Mouse (Mus musculus) cerebellum, adult 8-10 months (tissue): ENCODE measurements around the gene Islr.

ENCODE experiments used
- DNase-seq: peaks from one replicate; pipeline ENCODE4 v3.0.0; 2022

Islr gene

DNA sequence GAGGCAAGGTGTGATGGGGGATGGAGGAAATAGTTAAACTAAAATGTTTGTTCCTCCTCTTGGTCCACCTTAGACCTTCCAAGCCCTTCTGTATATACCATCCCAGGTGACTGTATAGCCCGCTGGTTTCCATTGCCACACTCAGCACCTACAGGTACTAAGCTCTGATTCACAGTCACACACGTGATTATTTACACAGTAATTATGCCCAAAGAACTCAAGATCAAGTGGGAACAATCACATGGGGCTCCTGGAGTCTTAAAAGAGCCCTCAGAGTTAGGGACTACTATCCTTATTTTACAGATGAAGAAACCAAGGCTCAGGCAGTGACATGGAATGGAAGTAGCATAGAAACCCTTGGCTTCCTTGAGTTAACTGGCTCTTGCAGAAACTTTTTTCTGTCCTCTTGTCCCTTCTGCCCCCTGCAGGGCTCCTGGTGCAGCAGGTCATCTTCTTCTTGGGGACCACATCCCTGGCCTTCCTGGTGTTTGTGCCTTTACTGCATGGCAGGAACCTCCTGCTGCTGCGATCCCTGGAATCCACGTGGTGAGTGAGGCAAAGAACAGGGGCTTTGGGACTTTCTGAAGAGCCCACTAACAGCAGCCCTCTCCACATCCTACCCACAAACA is 53.3 kb downstream of the Islr start:
- DNase-seq: no peak

DNA sequence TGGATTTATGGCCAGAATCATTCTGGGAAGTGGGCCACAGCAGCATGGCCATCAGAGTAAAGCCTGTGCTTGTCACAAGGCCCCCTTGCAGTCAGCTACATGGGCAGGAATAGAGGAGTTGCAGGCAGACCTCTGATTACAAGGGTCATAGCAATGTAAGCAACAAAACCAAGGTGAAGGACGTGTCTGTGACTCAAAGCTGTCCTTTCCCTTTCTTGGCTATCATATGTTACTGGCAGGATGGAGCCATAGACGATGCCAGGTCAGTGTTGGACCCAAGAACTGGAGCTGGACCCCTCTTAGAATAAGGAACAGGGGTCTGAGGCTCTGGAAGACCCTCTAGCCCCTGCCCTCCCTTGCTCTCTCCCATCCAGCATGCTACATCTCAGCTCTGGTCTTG is 55.3 kb downstream of the Islr start:
- DNase-seq: no peak

DNA sequence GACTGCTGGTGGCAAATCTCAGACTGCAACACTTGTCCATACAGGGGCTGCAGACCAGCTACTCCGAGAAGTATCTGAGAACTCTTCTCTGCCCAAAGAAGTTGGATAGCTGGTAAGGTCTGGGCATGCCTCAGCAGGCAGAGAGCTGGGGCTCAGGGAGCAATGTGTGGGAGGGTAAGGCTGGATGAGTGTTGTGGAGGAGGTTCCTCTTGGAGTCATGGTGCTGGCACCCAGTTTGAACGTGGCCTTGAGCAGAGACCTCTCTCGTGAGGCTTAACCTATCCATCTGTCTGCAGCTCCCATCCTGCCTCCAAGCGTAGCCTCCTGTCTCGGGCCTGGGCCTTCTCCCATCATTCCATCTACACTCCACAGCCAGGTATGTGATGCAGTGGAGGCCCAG is 58.7 kb downstream of the Islr start:
- DNase-seq: no peak

DNA sequence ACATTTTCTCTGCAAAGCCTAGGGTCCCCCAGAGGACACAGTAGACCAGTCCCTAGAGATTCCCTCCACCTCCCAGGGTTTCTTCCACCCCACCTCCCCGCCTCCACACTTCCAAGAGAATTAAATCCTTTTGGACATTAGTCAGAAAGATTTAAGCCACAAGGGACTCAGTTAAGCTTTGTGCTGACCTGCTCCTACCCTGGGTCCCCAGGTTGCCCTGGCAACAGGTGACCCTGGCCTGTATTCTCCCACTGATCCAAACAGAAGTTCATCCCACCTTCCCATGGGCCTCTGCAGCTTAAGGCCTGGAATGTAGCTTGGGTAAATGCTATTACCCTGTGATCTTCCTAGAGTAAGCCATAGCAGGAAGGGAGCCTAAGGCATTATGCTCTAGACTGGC is 59.4 kb downstream of the Islr start:
- no peak for DNase-seq

DNA sequence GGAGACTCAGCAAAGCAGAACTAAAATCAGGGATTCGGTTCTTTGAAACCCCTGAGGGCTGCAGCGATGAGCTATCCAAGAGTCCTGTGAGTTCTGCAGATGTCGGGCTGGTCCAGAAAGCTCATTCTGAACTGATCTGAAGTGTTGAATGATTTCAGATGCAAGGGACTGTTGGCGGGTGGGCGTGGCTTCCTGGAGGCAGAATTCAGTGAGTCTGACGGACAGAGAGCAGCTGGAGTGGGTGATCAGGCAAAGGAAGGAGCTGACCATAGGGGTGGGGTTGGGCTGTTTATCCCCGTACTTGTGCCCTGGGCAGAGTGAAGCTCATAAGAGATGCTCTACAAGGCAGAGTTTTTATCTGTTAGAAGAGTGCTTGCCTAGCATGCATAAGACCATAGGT is 60.7 kb downstream of the Islr start:
- no peak for DNase-seq

DNA sequence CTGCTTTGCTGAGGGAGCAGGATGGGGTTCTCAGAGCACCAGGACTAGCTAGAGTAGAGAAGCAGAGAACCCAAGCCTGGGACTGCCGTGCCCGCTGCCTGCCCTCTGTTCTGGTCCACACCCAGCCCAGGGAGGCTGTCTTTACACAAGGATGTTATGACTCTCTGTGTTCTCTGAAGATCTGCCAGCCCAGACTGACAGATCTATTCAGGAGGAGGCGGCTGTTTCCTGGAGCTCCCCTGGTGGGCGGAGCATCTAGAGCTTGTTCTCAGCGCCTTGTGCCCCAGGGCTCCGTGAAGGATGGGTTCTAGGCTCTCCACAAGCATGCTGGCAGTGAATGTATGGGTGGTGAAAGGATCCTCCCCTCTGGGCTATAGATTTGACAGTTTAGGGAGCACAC is 64.2 kb downstream of the Islr start:
- DNase-seq: no peak

DNA sequence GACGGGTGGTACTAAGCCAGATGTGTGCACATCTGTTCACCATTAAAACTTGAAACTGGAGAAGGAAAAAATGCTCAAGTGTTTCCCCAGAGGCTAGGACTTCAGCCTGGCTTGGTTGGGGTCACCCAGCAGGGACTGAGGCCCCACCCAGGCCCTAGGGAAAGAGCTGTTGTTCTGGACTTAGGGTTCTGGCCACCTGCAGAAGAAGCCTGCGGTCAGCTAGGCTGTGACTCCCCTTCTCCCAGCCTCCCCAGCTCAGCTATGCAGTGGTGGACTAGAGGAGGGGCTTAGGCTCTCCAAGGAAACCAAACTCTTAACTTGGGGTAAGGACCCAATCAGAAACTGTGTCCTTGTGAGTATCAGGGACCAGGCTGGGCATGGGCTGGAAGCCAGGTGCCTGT is 68.2 kb downstream of the Islr start:
- DNase-seq: no peak

DNA sequence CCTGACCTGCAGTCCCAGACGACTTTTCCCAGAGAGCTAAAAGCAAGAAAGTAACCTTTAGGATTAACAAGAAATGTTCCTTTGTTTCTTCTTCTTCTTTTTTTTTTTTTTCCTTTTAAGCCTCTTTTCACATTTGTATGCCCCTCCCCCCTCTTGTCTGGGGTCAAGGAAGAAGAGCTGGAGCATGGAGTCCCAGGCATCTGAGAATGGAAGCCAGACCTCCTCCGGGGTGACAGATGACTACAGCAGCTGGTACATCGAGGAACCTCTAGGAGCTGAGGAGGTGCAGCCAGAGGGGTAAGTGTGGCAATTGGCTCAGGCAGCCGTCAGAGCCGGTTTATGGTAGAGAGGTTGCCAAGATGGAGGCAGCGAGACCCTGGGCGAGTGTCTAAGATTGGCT is 69.2 kb downstream of the Islr start:
- peak; percentile 18 for DNase-seq

DNA sequence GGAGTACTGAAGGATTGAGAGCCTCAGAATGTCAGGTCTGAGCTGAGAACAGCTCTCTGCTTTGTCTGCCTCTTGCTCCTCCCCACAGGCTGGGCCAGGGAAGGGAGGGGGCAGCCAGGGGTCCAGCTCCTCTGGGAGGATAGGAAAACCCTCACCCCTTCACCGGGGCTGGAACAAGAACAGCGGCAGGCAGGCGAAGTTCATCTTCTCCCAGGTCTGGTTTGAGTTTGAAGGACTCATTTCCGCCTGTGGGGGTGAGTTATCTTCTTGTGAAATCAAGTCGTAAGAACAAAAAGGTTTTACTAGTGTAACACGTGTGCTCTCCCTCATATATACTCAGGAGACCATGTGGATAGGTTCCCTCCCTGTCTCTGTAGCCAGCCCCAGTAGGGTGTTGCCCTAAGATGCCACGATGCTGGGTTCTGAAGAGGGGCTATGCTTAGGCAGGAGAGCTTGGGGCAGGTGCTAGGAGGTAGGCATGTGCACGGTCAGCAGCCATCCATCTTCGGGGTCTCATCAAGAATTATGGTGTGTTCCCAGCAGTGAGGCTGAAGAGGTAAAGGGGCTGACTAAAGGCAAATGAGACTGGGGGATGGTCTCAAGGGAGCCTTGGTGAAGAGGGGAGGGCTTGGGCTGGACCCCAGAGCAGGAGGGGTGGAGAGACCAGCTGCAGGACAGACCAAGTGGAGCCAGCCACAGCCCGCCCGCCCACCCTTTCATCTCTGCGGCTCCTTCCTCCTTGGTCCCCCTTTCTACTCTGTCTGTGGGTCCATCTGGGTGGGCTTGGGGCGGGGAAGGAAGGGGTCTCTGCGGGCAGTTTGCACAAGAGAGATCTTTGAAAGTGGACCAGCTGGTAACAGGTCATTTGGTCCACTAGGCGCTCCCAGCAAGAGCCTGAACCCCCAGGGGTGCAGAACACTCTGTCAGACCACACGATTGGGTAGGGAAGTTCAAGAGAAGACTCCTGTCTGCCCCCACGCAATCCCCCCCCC is 69.9 kb downstream of the Islr start:
- no peak for DNase-seq

DNA sequence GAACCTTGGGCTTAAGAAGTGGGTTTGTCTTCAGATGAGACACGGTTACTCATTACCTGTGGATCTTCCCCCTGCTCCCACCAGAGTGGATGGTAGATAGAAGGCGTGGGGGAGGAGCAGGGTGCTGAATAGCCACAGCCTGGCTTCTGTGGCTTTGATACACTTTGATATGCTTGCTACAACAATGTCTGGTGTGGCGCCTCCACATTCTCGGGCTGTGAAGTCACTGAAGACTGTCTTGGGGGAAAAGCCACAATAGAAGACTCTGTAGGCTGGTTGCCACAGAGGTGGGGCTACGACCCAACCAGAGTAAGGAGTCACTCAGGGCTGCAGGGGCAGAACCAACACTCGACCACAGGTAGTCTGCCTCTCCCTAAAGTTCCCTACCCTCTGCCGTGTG is 72.4 kb downstream of the Islr start:
- DNase-seq: no peak

DNA sequence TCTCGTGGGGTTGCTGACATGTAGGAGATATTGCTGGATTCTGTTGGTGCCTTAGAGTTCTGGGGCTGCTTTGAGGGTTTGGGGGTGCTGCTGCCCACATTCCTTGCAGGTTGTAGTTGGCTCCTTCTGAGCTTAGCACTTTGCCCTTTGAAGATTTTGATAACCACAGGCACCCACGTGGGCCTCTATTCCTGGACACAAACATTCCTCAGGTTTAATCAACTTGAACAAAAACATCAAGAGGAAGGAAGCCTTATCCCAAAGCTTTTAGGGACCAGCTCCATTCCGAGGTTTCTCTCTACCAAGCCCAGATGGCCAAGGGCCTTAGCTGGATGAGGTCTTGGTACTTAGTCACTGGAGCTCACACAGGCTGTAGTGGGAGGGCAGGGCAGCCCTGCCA is 73.2 kb downstream of the Islr start:
- DNase-seq: no peak

DNA sequence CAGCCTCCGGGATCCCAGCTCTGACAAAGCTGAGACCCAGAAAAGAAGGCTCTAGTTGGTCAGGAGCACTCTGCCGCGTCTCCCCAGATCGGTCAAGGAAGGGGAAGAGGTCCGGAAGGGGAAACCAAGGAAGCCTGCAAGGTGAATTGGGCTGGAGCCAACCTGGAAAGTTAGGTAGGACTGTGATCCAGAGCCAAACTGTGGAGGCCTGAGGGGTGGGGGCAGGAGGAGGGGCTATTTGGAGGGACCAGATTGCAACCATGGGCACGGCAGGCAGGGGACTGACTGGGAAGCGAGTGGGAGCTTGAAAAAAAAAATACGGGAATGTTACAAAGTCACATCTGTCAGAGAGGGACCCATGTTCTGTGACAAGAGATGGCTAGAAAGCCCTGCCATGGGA is 74.6 kb downstream of the Islr start:
- DNase-seq: no peak

DNA sequence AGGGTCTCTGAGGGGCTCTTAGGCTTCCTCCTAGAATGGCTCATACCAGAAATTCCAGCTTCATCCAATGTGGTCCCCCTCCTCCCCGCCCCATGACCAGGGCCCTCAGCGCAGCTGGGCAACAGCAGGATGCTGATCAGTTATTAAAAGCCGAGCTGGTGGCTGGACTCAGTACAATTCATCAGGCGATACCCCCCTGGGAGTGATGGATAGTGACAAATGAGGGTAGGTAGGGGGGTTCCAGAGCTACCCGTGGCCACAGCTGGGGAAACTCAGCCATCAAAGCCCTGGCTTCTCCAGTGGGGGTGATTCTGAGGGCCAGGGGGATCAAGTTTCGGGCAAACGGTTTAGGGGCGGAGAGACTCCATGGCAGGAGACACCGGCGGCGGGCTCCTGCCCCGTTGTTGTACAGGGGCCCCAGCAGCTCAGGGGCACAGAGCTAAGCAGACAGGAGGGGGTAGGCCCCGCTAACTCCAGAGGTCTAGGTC is 75.1 kb downstream of the Islr start:
- DNase-seq: no peak

DNA sequence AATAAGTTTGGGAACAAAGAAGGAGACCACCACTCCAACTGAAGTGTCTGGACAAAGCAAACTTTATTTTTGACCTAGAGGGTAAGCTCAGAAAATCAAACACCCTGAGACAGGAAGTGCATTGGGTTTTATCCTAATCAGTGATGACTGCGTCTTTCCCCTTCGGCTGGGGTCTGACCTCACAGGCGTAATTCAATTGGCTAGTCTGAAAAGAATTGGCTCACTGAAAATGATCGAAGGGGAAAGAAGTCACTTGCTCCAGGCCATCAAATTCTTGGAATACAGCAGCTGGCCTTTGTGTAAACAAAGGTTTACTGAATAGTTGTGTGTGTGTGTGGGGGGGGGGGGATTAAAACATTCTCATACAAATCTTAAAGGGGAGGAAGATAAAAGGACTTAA is 78.3 kb downstream of the Islr start:
- DNase-seq: no peak

DNA sequence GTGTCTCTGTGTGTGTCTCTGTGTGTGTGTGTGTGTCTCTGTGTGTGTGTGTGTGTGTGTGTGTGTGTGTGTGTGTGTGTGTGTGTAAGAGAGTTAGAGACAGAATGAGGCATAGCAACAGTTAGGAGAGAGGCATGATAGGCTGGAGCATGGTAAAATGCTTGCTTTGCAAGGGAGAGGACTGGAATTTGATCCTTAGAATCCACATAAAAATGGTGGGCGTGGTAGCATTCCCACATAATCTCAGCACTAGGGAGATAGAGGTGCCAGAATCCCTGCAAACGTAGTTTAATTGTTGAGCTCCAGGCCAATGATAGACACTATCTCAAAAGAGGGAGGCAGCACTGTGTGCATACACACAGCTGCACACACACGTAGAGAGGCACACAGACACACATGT is 79.0 kb downstream of the Islr start:
- DNase-seq: no peak

DNA sequence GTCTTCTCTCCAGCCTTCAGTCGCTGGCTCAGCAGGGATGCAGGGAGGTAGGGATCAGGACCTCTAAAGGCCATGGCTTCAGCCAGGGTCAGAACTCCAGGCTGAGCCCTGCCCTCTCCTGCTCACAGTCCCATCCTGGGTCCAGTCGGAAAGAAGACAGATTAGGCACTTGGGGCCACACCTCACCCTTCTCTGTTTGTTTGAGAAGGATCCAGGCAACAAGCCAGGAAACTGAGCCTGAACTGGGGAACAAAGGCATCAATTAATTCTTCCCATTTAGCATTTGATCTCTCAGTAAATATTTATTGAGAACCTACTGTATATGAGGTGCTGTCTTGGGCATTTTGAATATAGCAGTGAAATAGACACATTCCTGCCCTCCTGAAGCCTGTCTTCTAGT is 85.4 kb downstream of the Islr start, which contains the start of gene Ccdc33:
Gene Ccdc33, minus strand, starts transcription at position 153 of the 400 bp plus-strand sequence.
- no peak for DNase-seq

DNA sequence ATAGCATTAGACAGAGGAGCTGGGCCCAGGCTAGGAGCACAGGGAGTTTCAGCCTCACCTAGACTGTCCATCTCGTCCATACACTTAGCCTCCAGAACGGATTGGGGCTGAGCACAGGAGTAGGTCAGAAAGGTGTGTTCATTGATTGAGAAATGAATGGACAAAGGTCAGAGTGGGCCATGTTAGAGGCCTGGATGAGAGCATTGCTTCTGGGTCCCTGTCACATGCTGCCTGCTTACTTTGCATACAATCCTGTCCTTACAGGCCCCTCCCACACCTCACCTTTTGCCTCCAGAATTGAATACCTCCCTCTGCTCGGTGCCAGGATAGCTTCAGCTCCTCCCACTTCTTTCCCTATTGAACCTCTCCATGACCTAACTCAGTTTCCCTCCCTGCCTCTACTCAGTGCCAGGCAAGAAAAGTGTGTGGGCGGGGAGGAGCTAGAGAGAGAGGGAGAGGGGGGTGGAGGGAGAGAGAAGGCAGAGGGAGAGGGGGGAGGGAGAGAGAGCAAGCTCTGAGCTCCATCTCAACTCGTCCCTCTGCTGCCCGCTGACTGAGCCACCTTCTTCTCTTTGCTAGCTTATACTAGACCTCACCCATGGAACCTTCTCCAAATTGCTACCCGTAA is 88.0 kb downstream of the Islr start:
- DNase-seq: no peak

DNA sequence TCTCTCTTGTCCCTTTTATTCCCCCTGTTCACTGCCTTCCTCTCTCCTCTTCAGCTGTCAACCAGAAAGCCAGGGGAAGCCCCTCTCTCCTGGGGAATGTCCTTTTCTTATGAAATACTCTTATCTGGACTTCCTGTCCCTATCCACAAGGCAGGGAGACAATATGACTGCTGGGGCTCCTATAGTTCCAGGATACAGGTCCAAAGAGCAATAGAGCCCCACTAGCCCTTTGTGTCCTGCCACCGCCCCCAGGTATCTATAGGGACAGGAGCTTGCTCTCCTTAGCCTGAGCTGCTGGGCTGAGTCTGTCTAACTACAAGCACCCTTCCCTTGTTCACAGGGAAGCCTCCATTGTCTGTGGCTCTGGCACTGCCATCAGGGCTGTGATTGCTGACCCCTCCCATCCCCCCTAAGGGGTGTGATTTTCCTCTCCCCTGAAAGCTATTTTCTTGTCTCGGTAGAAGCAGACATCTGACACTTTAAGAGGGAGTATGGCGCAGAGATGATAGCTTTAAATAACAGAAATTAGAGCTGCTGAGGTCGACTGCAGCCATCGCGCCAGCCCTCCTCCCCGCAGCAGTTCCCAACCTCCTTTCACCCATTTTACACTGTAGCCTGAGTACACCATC is 88.7 kb downstream of the Islr start:
- no peak for DNase-seq

DNA sequence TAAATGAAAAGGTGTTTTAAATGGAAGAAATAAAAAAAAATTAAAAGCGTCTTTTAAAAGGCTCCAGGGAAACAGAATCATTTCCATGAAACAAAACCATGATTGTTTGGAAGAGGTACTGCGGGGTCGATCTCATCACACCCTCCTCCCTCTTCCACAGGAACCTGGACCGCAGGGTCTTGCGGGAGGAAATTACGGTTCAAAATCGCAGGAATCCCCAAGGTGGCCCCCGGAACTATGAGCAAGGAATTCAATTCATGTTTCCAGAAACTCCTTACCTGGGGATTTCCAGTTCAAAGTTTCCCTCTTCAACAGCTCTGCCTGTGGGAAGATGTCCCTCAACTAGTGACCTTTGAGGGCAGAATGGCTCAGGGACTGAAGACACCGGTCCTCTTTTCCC is 90.1 kb downstream of the Islr start:
- DNase-seq: no peak

DNA sequence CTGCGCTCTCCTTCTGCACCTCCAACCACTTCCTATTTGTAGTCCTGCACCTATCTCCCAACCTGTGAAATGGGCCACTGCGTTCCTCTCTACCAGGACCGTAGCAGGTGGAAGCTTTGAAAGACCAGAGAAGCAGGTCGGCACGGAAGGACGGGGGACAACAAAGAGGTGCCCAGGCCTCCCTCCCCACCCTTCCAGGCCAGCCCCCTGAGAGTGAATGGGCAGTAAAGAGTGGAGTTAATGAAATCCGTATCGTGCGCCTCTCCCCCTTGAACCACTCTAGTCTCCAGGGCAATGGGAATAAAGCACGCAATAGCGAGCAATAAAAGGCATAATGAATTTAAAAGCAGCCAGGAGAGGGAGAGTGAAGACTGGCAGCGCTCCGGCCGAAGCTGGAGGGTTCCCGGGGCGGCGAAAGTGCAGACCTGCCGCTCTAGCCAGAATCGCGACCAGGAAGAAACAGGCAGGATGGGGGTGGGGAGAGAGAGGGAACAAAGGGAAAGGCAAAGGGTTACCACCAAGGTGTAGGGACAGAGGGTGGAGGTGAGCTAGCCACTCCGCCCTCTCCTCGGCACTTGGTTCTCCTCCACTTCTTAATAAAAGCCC is 90.7 kb downstream of the Islr start:
- DNase-seq: no peak

DNA sequence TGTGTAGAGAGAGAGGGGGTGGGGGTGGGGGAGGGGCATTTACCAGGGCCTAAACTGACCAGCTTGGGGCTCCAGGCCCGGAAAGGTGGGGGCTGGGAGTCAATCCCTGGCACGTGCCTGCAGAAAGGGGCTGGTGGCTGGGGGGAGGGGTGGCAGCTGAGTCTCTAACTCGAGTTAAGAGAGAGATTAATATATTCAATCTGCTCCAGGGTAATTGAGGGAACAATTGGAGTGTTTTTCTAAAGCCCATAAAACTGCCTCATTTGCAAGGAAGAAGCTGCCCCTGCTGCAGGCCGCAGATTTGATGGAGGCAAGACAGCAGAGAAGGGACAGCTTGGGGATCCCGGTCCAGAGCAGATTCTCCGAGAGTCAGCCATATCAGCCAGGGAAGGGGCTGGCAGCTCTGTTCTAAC is 91.2 kb downstream of the Islr start:
- DNase-seq: no peak

DNA sequence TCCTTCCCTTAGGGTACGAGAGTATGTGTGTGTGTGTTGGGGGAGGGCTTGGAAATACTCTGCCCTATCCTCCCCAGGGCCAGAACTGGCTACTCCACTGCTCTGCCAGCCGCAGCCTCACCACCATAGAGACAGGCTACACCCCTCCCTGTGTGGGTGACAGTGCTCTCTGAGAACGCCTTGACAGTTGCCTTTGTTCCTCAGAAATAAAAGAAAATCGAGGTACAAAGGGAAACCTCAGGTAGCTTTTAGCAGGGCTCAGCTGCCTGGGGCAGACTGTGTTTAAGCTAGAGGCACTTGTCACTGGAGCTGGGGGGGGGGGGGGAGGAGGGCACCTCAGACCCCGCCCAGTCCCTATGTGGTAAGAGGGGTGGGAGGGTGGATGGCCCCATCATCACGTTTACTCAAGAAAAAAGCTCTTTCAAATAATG is 91.8 kb downstream of the Islr start:
- DNase-seq: no peak

DNA sequence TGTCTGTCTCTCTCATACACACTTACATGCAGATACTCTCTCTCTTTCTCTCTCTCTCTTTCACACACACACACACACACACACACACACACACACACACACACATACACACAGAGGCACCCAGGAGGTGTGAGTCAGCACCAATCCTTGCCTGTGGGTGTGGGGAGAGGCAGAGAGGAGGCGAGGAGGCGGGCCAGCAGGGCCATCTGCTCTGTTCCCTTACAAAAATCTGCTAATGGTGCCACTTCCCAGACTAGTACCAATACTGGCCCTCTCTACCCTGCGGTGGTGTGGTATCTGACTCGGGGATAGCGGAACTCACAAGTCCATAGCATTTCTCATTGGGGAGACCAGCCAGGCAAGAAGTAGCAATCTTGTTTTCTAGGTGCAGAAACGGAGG is 92.7 kb downstream of the Islr start:
- DNase-seq: peak; percentile 82
